Mouse (Mus musculus) embryonic fibroblast, embryonic 13.5 days (primary cell): ENCODE data around the gene Zfp729a.

Experiments used
- CTCF ChIP-seq: IDR thresholded peaks from 2 replicates; pipeline ENCODE4 v1.5.1; 2011; ENCODE audit warnings: mild to moderate bottlenecking, control low read depth, low read length, moderate library complexity, borderline replicate concordance; ENCODE audit not compliant: insufficient read depth
- POLR2A ChIP-seq: IDR thresholded peaks from 2 replicates; pipeline ENCODE4 v1.6.1; 2011; ENCODE audit warnings: low read depth, mild to moderate bottlenecking, control low read depth, low read length, moderate library complexity

DNA sequence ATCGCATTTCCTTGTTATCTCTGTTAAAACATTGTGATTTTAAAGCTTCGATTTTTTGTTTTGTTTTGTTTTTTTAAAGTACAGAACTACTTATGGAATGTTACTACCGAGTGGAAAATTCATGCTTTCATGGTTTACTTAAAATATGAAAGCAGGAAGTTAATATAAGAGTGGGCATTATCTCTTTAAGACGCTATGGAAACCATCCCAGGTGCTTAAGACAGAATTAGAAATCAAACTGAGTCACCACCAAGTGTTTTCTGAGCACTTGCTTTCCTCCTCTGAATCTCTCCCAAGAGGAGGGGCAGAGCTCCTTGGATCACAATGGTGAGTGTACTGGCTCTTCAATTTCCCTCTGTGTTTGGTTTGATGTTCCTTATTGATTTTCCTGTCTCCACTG is 27.5 kb downstream of the Zfp729a start:
- TF ChIP-seq CTCF = no peak
- TF ChIP-seq POLR2A = no peak
